Mouse (Mus musculus) bone marrow macrophage, adult 2 months (primary cell): ENCODE data around the gene Parp3.

Experiments used
- CTCF ChIP-seq: IDR thresholded peaks from 2 replicates; pipeline ENCODE4 v1.5.1; 2012; ENCODE audit warnings: low read depth, mild to moderate bottlenecking, low read length, moderate library complexity
- POLR2A ChIP-seq: IDR thresholded peaks from 2 replicates; pipeline ENCODE4 v1.6.1; 2012; ENCODE audit warnings: mild to moderate bottlenecking, low read depth, low read length, borderline replicate concordance

- TF ChIP-seq CTCF (no peak), POLR2A (no peak)
These were observed 56.1 kb downstream of the Parp3 start for GRCm38 (mm10) chr9:106420608-106421007.
